Mouse (Mus musculus) bone marrow, adult 2 months (tissue): ENCODE measurements around the gene Speg. TPM values are rescaled to one million over a fixed set of nuclear protein-coding genes. Genes with fewer than 3 reads are reported as not detected.

ENCODE experiments used
- H3K27ac ChIP-seq: fragments of 200-500 bp; 2 replicates; pipeline ENCODE4 v1.5.1; 2012; ENCODE audit warnings: low read depth, mild to moderate bottlenecking, control low read depth, inconsistent platforms, low read length; ENCODE audit not compliant: control insufficient read depth, poor library complexity, insufficient read depth
- H3K4me1 ChIP-seq: fragments of 200-500 bp; 2 replicates; pipeline ENCODE4 v1.6.1; 2011; ENCODE audit warnings: low read length; ENCODE audit not compliant: control insufficient read depth, insufficient read depth
- H3K4me3 ChIP-seq: fragments of 200-500 bp; replicated peaks from 2 replicates; pipeline ENCODE3; 2011; ENCODE audit warnings: mild to moderate bottlenecking, low read depth, low read length, control low read depth; ENCODE audit not compliant: control insufficient read depth
- CTCF ChIP-seq: fragments of 200-500 bp; IDR thresholded peaks from 2 replicates; pipeline ENCODE4 v1.5.1; 2011; ENCODE audit warnings: low read length, control low read depth; ENCODE audit not compliant: control insufficient read depth, insufficient read depth
- POLR2A ChIP-seq: fragments of 200-500 bp; IDR thresholded peaks from 2 replicates; pipeline ENCODE4 v1.6.1; 2011; ENCODE audit warnings: low read depth, mild to moderate bottlenecking, control low read depth, low read length, borderline replicate concordance; ENCODE audit not compliant: control insufficient read depth
- WGBS: fragments of 180-500 bp; shearing (Covaris S2); methylation state at CpG from one replicate; pipeline ENCODE4 v1.1.7; 2018; 5-methylcytosine and 5-hydroxymethylcytosine counted together
- polyA plus RNA-seq: library from polyadenylated mRNA; stranded (reverse); fragments of >200 nt; gene quantifications from 2 replicates; pipeline ENCODE4 v1.2.4, GENCODE M21; 2011; ENCODE audit warnings: low replicate concordance; ENCODE audit not compliant: missing spikeins, insufficient read depth, insufficient read length

Speg gene
- polyA plus RNA-seq, 1 experiment, result 18.1 TPM

- H3K27ac ChIP-seq, result no peak overlapping the region
- no peak for TF ChIP-seq POLR2A
- TF ChIP-seq CTCF, result peak; percentile 29; the same call in 1 of the 2 replicates
- WGBS, result 60% methylated on average over 13 of the region's 13 CpGs
- no peaks in the 10 kb centered on the region for H3K4me1 ChIP-seq
- no peak overlapping the region for H3K4me3 ChIP-seq
These were observed 3.6 kb upstream of the Speg start for GRCm38 (mm10) chr1:75371317-75372095.

- TF ChIP-seq POLR2A (no peak), CTCF (no peak)
- Histone ChIP-seq H3K4me1 (no peaks in the 10 kb centered on the region), H3K4me3 (no peak overlapping the region), H3K27ac (no peak overlapping the region)
- 74% methylated on average over 3 of the region's 3 CpGs for WGBS
These were observed 2.6 kb upstream of the Speg start for GRCm38 (mm10) chr1:75372450-75372849.

DNA sequence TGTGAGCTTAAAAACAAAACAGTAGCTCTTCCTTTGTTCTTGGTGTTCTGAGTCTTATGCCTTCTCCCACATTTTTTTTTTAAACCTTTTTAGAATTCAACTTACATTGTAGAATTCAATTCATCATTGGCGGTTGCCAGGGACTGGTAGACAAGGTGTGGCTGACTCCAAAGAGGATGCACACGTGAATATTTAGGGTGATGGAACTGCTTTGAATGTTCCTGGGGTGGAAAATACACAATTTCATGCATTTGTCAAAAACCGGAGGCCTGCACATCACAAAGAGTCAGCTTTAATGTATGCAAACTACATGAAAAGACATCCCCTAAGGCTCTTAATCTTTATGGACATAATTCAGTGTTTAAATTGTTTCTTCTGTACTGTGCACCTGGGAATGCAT lies 1.8 kb upstream of the Speg start:
- WGBS, result 73% methylated on average over 3 of the region's 3 CpGs
- no peak overlapping the region for H3K4me3 ChIP-seq
- H3K4me1 ChIP-seq, result no peaks in the 10 kb centered on the region
- H3K27ac ChIP-seq, result no peak overlapping the region
- TF ChIP-seq CTCF (no peak), POLR2A (no peak)

GRCm38 (mm10) chr1:75379196-75379595 lies 4.1 kb downstream of the Speg start:
- 51% methylated on average over 2 of the region's 2 CpGs for WGBS

DNA sequence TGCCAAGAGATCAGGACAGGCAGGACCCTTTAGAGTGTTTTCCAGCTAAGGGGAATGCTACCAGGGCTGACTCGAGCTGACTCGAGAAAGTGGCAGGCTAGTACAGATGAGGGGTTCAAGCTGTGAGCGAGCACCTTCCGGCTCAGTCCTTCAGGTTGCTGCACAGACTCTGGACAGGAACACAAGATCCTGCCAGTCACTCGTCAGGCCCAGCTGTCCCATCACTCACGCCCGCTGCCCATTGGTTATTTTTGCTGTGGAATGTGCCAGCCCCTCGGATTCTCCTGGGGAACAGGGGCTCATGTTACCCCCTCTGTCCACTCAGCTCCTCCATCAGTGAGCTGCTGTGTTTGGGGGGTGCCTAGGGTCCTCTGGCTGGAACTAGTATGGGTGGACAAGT lies 4.8 kb downstream of the Speg start:
- no peaks in the 10 kb centered on the region for H3K4me1 ChIP-seq
- no peak overlapping the region for H3K4me3 ChIP-seq
- TF ChIP-seq POLR2A (no peak), CTCF (no peak)
- 76% methylated on average over 8 of the region's 8 CpGs for WGBS
- no peak overlapping the region for H3K27ac ChIP-seq

More at GRCm38 (mm10) chr1:75379196-75379595, 4.1 kb downstream of the Speg start:
- Histone ChIP-seq H3K4me3 (no peak overlapping the region), H3K27ac (no peak overlapping the region), H3K4me1 (no peaks in the 10 kb centered on the region)
- TF ChIP-seq POLR2A (no peak), CTCF (no peak)

DNA sequence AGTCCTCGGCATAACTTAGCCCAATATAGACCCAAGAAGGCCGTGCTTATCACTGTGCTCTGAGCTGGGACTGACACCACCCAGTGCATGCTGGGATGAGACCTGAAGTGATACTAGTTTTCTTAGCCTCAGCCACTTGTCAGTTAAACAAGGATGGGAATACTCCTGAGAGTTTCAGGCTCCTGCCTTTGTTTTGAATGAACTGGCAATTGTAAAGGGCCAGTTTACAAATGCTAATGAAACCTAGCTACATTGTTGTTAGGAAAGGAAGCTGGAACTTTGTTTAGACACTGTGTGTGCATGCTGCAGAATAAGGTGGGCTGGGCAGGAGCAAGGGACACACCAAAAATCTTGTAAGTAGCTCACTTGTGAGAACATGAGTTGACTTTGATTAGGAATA lies 5.9 kb downstream of the Speg start:
- Histone ChIP-seq H3K4me1 (no peaks in the 10 kb centered on the region), H3K4me3 (no peak overlapping the region), H3K27ac (no peak overlapping the region)
- WGBS, result 59% methylated on average over 2 of the region's 2 CpGs
- TF ChIP-seq POLR2A (no peak), CTCF (no peak)

DNA sequence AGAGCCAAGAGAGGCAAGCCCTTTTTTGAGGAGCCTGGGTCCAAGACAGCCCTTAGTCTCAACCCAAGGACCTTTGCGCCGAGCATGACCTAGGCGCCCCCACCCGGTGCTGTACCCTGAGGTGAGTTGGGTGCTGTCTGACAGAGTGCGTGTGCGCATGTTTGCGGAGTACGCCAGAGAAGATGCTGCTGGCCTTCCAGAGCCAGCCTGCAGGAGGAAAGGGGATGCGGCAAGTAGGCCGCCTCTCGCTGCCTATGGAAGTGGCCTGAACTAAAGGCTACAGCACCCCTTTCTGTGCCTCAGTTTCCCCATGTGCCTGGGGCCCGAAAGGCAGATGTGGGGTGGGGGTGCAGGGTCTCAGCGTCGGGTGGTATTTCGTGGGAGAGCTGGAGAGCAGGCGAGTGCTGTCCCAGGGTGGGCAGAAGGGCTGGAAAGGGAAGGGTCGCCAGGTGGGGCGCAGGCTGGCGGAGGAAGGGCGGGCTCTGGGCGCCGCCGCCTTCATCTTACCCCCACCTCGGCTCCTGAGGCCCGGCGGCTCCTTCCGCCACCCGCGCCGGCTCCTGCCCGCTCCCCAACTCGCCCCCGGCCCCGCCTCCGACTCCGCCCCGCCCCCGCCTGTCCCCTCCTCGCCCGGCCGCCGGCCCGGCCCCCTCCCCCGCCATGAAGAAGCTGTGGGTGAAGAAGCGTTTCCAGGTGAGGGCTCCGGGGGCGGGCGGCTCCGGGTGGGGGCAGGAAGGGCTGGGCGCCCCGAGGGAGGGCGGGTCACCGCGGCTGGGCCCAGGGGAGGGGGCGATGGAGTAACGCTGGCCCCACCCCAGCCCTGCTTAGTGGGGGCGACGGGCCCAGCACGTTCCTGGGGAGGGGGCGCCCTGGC lies 6.6 kb downstream of the Speg start:
- Histone ChIP-seq H3K4me3 (no peak overlapping the region), H3K27ac (no peak overlapping the region), H3K4me1 (no peaks in the 10 kb centered on the region)
- 17% methylated on average over 39 of the region's 60 CpGs for WGBS
- no peak for TF ChIP-seq CTCF
- no peak for TF ChIP-seq POLR2A

DNA sequence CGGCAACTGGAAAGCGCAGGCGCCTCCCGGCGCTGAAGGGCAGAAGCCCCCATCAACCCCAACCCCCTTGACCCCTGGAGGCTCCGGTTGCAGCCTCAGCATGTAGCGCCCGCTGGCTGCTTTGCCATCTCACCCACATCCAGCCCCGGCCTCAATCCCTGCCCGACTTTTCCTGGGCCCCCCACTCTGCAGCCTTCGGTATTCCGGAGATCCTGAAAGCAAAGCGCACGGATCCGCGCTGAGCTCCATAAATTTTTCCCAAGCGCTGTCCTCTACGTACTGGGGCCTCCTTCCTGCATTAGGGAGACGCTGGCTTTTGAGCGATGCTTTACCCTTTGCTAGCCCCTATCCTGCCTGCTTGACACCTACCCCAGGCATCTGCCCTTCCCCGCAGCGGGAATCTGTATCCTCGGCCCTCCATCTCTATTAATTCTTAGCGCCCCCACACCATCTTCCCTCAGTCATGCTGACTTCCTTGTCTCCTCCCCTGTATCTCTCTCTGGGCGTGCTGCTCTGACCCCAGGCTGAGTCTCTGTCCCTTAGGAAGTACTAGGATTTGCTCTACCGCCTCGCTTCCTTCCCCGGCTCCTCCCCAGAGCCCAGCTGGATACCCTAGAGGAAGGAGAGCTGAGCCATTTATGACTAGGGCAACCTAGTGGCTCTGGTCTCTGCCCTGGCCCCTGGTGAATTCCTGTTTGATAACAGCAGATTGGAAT lies 7.4 kb downstream of the Speg start:
- TF ChIP-seq CTCF, result no peak
- no peak for TF ChIP-seq POLR2A
- Histone ChIP-seq H3K4me1 (no peaks in the 10 kb centered on the region), H3K4me3 (no peak overlapping the region), H3K27ac (no peak overlapping the region)
- 4% methylated on average over 28 of the region's 28 CpGs for WGBS
